Mouse (Mus musculus): Measurements from ENCODE around the gene Tvp23b. TPM values are rescaled to one million over a fixed set of nuclear protein-coding genes. Genes with fewer than 3 reads are reported as not detected.

Gene Tvp23b
- polyA plus RNA-seq, 1 experiment from 2014 or later, result 37.5 TPM

DNA sequence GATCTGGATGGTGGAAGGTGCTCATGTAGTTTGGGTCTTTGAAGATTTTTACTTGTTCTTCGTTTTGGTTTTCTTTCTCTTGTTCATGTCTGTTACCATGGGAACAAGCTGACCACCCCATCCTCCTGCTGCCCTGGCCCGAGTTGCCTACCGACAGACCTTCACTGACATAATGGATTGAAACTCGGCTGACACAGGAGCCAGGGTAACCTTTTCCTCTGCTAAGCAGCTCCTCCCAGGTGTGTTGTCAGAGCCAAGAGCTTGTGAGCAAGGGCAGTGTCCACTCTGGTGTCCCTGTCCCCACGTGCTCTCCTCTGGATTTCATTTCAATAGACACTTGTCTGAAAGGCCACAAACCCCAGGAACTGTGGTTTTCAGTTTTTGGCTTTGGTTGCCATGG, 59.7 kb downstream of the Tvp23b start:
- no peak overlapping the region for H3K4me3 ChIP-seq (ENCODE audit: low read depth, low read length)
- no peaks in the 10 kb centered on the region for H3K4me1 ChIP-seq (replicated peaks; ENCODE audit: control insufficient read depth, insufficient read depth, low read length)
- H3K9me3 ChIP-seq (ENCODE audit: control insufficient read depth, low read length), result no peaks in the 10 kb centered on the region
- H3K9ac ChIP-seq (ENCODE audit: low read length), result no peak overlapping the region
- ATAC-seq (replicated peaks; ENCODE audit: low FRiP score) (no peak), DNase-seq (ENCODE audit: low spot score) (no peak)
- 75% methylated on average over 5 of the region's 5 CpGs for WGBS
- H3K4me2 ChIP-seq (ENCODE audit: low read depth, low read length, severe bottlenecking), result no peak overlapping the region
- no peaks in the 10 kb centered on the region for H3K27me3 ChIP-seq (ENCODE audit: control insufficient read depth, insufficient read depth, low read length)
- no peak overlapping the region for H3K27ac ChIP-seq (ENCODE audit: low read depth, low read length)
- no peaks in the 10 kb centered on the region for H3K36me3 ChIP-seq (ENCODE audit: control insufficient read depth, insufficient read depth, low read length)

DNA sequence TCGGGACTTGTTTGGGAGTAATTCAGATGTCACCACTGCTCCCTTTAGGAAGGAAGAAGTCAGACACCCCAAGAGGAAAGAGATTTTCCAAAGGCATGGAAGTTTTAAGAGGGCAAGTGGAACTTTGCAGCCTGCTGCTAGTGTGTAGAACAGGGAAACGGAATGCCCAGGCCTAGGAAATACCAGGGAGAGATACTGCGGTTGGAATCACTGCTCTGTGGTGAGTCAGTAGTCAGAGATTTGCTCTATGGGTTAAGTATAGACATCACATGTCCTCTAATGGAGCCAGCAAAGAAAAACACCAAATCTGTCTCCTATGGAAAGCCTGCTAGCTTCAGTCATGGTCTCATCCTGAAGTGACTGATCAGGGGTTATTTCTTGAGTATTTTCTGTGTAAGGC, 60.9 kb downstream of the Tvp23b start:
- no peak overlapping the region for H3K4me2 ChIP-seq (ENCODE audit: low read depth, low read length, severe bottlenecking)
- no peaks in the 10 kb centered on the region for H3K9me3 ChIP-seq (ENCODE audit: control insufficient read depth, low read length)
- no peaks in the 10 kb centered on the region for H3K36me3 ChIP-seq (ENCODE audit: control insufficient read depth, insufficient read depth, low read length)
- H3K27me3 ChIP-seq (ENCODE audit: control insufficient read depth, insufficient read depth, low read length), result no peaks in the 10 kb centered on the region
- H3K9ac ChIP-seq (ENCODE audit: low read length), result no peak overlapping the region
- no peak for DNase-seq (ENCODE audit: low spot score)
- ATAC-seq (replicated peaks; ENCODE audit: low FRiP score), result no peak
- H3K4me3 ChIP-seq (ENCODE audit: low read depth, low read length), result no peak overlapping the region
- no peaks in the 10 kb centered on the region for H3K4me1 ChIP-seq (replicated peaks; ENCODE audit: control insufficient read depth, insufficient read depth, low read length)
- H3K27ac ChIP-seq (ENCODE audit: low read depth, low read length), result no peak overlapping the region
- WGBS, result 94% methylated on average over 3 of the region's 3 CpGs

DNA sequence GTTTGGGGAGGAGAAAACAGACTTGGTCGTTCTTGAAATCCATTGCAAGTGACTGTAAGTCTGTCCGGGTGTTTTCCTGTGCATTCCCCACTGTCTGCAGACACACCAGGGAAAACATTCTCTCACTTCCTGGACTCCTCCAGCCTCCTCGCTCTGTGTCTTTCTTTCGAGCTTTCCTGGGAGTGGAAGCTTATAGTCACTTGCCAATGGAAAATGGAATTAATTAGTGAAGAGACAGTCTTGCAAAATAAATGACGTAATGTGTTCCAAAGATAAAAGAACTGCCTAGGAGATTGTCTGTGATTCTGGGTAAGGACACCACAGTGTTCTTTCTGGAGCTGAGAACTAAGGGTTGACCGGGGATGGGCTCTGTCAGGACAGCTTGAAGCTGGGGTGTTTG, 64.3 kb downstream of the Tvp23b start:
- H3K4me3 ChIP-seq (ENCODE audit: low read depth, low read length), result no peak overlapping the region
- H3K9ac ChIP-seq (ENCODE audit: low read length), result no peak overlapping the region
- 82% methylated on average over 6 of the region's 6 CpGs for WGBS
- ATAC-seq (replicated peaks; ENCODE audit: low FRiP score) (no peak), DNase-seq (ENCODE audit: low spot score) (no peak)
- H3K27ac ChIP-seq (ENCODE audit: low read depth, low read length), result no peak overlapping the region
- no peaks in the 10 kb centered on the region for H3K9me3 ChIP-seq (ENCODE audit: control insufficient read depth, low read length)
- no peaks in the 10 kb centered on the region for H3K4me1 ChIP-seq (replicated peaks; ENCODE audit: control insufficient read depth, insufficient read depth, low read length)
- H3K36me3 ChIP-seq (ENCODE audit: control insufficient read depth, insufficient read depth, low read length), result no peaks in the 10 kb centered on the region
- H3K4me2 ChIP-seq (ENCODE audit: low read depth, low read length, severe bottlenecking), result no peak overlapping the region
- H3K27me3 ChIP-seq (ENCODE audit: control insufficient read depth, insufficient read depth, low read length), result no peaks in the 10 kb centered on the region

- no peak overlapping the region for H3K27ac ChIP-seq (ENCODE audit: low read depth, low read length)
- H3K4me1 ChIP-seq (replicated peaks; ENCODE audit: control insufficient read depth, insufficient read depth, low read length), result no peaks in the 10 kb centered on the region
- no peak for ATAC-seq (replicated peaks; ENCODE audit: low FRiP score)
- H3K27me3 ChIP-seq (ENCODE audit: control insufficient read depth, insufficient read depth, low read length), result no peaks in the 10 kb centered on the region
- WGBS, result 71% methylated on average over 4 of the region's 4 CpGs
- no peak for DNase-seq (ENCODE audit: low spot score)
- H3K4me2 ChIP-seq (ENCODE audit: low read depth, low read length, severe bottlenecking), result no peak overlapping the region
- no peak overlapping the region for H3K4me3 ChIP-seq (ENCODE audit: low read depth, low read length)
- no peak overlapping the region for H3K9ac ChIP-seq (ENCODE audit: low read length)
- H3K36me3 ChIP-seq (ENCODE audit: control insufficient read depth, insufficient read depth, low read length), result no peaks in the 10 kb centered on the region
- H3K9me3 ChIP-seq (ENCODE audit: control insufficient read depth, low read length), result no peaks in the 10 kb centered on the region
Observed at GRCm38 (mm10) chr11:62945514-62945913, 66.3 kb downstream of the Tvp23b start.

- Histone ChIP-seq H3K9me3 (ENCODE audit: control insufficient read depth, low read length) (no peaks in the 10 kb centered on the region), H3K27me3 (ENCODE audit: control insufficient read depth, insufficient read depth, low read length) (no peaks in the 10 kb centered on the region), H3K36me3 (ENCODE audit: control insufficient read depth, insufficient read depth, low read length) (no peaks in the 10 kb centered on the region), H3K9ac (ENCODE audit: low read length) (no peak overlapping the region), H3K27ac (ENCODE audit: low read depth, low read length) (no peak overlapping the region), H3K4me2 (ENCODE audit: low read depth, low read length, severe bottlenecking) (no peak overlapping the region), H3K4me3 (ENCODE audit: low read depth, low read length) (no peak overlapping the region), H3K4me1 (replicated peaks; ENCODE audit: control insufficient read depth, insufficient read depth, low read length) (no peaks in the 10 kb centered on the region)
- DNase-seq (ENCODE audit: low spot score), result no peak
- WGBS, result 84% methylated on average over 1 of the region's 1 CpGs
- ATAC-seq (replicated peaks; ENCODE audit: low FRiP score), result no peak
Observed at GRCm38 (mm10) chr11:62949548-62949947, 70.3 kb downstream of the Tvp23b start.

- H3K9ac ChIP-seq (ENCODE audit: low read length), result no peak within 1 kb of the TSS
- H3K9me3 ChIP-seq (ENCODE audit: control insufficient read depth, low read length), result no peaks in the 10 kb centered on the region
- no peaks in the 10 kb centered on the region for H3K36me3 ChIP-seq (ENCODE audit: control insufficient read depth, insufficient read depth, low read length)
- no peak within 1 kb of the TSS for H3K4me2 ChIP-seq (ENCODE audit: low read depth, low read length, severe bottlenecking)
- no peaks in the 10 kb centered on the region for H3K4me1 ChIP-seq (replicated peaks; ENCODE audit: control insufficient read depth, insufficient read depth, low read length)
- H3K27ac ChIP-seq (ENCODE audit: low read depth, low read length), result no peak within 1 kb of the TSS
- DNase-seq (ENCODE audit: low spot score) (no peak), ATAC-seq (replicated peaks; ENCODE audit: low FRiP score) (no peak)
- no peaks in the 10 kb centered on the region for H3K27me3 ChIP-seq (ENCODE audit: control insufficient read depth, insufficient read depth, low read length)
- H3K4me3 ChIP-seq (ENCODE audit: low read depth, low read length), result no peak within 1 kb of the TSS
- 72% methylated on average over 3 of the region's 3 CpGs for WGBS
Observed at GRCm38 (mm10) chr11:62951012-62951411, 71.8 kb downstream of the Tvp23b start, which contains the start of gene Cdrt4. Gene Cdrt4, plus strand, starts transcription at chr11:62951193.

DNA sequence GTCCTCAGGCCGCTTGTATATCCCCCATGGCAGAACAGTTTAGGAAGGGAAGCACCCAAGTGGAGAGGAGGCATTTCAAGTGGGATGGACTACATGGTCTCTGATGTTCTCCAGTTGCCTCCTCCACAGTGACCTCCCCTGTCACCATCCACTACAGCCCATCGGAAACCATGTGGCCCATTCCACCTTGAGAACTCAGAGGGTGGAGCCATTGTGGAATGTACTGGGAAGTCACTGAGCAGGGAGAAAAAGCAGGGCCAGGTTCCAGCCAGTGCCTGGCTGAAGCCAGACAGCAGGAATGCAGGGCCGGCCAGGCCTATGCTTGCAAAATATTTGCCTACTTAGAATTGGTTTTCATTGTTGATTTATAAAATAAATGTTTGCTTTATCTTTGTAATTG, 75.5 kb downstream of the Tvp23b start:
- H3K27ac ChIP-seq (ENCODE audit: low read depth, low read length), result no peak overlapping the region
- H3K4me3 ChIP-seq (ENCODE audit: low read depth, low read length), result no peak overlapping the region
- no peaks in the 10 kb centered on the region for H3K27me3 ChIP-seq (ENCODE audit: control insufficient read depth, insufficient read depth, low read length)
- H3K36me3 ChIP-seq (ENCODE audit: control insufficient read depth, insufficient read depth, low read length), result no peaks in the 10 kb centered on the region
- H3K9me3 ChIP-seq (ENCODE audit: control insufficient read depth, low read length), result no peaks in the 10 kb centered on the region
- H3K4me2 ChIP-seq (ENCODE audit: low read depth, low read length, severe bottlenecking), result no peak overlapping the region
- H3K9ac ChIP-seq (ENCODE audit: low read length), result no peak overlapping the region
- WGBS, result 90% methylated on average over 3 of the region's 3 CpGs
- ATAC-seq (replicated peaks; ENCODE audit: low FRiP score), result no peak
- no peaks in the 10 kb centered on the region for H3K4me1 ChIP-seq (replicated peaks; ENCODE audit: control insufficient read depth, insufficient read depth, low read length)
- no peak for DNase-seq (ENCODE audit: low spot score)

DNA sequence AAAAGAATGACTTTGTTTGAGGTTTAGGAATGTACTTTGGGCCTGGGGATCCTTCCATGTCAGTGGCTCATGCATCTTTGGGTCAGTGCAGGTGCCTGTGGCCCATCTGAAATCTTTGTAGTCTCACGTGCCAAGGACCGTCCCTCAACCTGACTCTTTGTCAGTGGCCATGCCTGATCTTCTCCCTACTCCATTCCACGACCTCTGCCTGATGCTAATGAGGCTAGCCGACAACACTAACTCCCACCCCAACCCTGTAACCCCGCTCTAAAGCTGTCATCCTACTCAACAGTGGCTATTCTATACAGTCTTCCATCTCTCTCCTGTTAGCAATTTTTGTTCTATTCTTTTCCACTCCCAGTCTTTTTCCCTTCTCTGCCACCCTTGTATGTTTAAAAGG, 75.9 kb downstream of the Tvp23b start:
- no peaks in the 10 kb centered on the region for H3K9me3 ChIP-seq (ENCODE audit: control insufficient read depth, low read length)
- H3K4me2 ChIP-seq (ENCODE audit: low read depth, low read length, severe bottlenecking), result no peak overlapping the region
- H3K36me3 ChIP-seq (ENCODE audit: control insufficient read depth, insufficient read depth, low read length), result no peaks in the 10 kb centered on the region
- WGBS, result 90% methylated on average over 5 of the region's 5 CpGs
- no peak overlapping the region for H3K4me3 ChIP-seq (ENCODE audit: low read depth, low read length)
- ATAC-seq (replicated peaks; ENCODE audit: low FRiP score), result no peak
- H3K27me3 ChIP-seq (ENCODE audit: control insufficient read depth, insufficient read depth, low read length), result no peaks in the 10 kb centered on the region
- no peak for DNase-seq (ENCODE audit: low spot score)
- H3K9ac ChIP-seq (ENCODE audit: low read length), result no peak overlapping the region
- no peak overlapping the region for H3K27ac ChIP-seq (ENCODE audit: low read depth, low read length)
- no peaks in the 10 kb centered on the region for H3K4me1 ChIP-seq (replicated peaks; ENCODE audit: control insufficient read depth, insufficient read depth, low read length)

GRCm38 (mm10) chr11:62955776-62956175, 76.5 kb downstream of the Tvp23b start:
- Histone ChIP-seq H3K4me2 (ENCODE audit: low read depth, low read length, severe bottlenecking) (no peak overlapping the region), H3K4me3 (ENCODE audit: low read depth, low read length) (no peak overlapping the region), H3K27ac (ENCODE audit: low read depth, low read length) (no peak overlapping the region), H3K27me3 (ENCODE audit: control insufficient read depth, insufficient read depth, low read length) (no peaks in the 10 kb centered on the region), H3K4me1 (replicated peaks; ENCODE audit: control insufficient read depth, insufficient read depth, low read length) (no peaks in the 10 kb centered on the region), H3K9me3 (ENCODE audit: control insufficient read depth, low read length) (no peaks in the 10 kb centered on the region), H3K9ac (ENCODE audit: low read length) (no peak overlapping the region), H3K36me3 (ENCODE audit: control insufficient read depth, insufficient read depth, low read length) (no peaks in the 10 kb centered on the region)
- no peak for DNase-seq (ENCODE audit: low spot score)
- WGBS, result 41% methylated on average over 5 of the region's 6 CpGs
- no peak for ATAC-seq (replicated peaks; ENCODE audit: low FRiP score)
